Mouse (Mus musculus): ENCODE measurements around the gene Bbof1. TPM values are rescaled to one million over a fixed set of nuclear protein-coding genes. Genes with fewer than 3 reads are reported as not detected.

The Bbof1 gene
- 1.8 and 2.3 TPM in 2 replicates for polyA plus RNA-seq (2012; rRNA removed)

DNA sequence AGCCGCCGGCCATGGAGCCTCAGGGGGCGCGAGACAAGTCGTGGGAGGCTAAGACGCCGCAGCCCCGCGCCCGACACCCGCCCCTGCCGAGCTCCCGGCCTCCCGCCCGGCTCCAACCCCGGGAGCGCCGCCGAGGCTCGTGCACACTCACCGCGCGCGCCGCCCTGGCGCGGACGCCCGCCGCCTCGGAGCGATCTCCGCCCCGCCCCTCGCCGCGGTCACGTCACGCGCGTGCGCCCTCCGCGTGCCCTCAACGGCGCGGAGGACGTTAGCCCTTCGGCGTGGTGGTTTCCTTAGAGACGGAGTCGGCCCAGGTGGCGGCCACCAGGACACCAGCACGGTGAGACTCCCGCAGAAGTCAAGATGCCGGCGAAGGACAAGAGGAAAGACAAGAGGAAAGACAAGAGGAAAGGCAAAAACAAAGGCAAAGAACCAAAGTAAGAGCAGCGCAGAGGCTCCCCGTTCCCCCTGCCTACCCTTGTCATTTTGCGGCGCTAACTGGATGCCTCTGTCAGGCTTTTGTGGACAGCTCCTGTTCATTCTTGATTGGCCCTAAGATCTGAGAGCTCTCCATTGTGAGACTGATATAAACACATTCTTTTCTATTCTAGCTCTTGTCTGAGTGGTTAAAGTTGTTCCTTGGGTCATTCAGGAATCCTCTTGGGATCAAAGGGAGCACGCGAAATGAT lies at the start of gene Bbof1, which contains the start of gene Entpd5:
TSS of gene Bbof1 (plus strand) at position 253 of the 689 bp plus-strand sequence.
TSS of gene Entpd5 (minus strand) at position 211 of the 689 bp plus-strand sequence.
- DNase-seq (ENCODE audit: low spot score) = peak; percentile 88

DNA sequence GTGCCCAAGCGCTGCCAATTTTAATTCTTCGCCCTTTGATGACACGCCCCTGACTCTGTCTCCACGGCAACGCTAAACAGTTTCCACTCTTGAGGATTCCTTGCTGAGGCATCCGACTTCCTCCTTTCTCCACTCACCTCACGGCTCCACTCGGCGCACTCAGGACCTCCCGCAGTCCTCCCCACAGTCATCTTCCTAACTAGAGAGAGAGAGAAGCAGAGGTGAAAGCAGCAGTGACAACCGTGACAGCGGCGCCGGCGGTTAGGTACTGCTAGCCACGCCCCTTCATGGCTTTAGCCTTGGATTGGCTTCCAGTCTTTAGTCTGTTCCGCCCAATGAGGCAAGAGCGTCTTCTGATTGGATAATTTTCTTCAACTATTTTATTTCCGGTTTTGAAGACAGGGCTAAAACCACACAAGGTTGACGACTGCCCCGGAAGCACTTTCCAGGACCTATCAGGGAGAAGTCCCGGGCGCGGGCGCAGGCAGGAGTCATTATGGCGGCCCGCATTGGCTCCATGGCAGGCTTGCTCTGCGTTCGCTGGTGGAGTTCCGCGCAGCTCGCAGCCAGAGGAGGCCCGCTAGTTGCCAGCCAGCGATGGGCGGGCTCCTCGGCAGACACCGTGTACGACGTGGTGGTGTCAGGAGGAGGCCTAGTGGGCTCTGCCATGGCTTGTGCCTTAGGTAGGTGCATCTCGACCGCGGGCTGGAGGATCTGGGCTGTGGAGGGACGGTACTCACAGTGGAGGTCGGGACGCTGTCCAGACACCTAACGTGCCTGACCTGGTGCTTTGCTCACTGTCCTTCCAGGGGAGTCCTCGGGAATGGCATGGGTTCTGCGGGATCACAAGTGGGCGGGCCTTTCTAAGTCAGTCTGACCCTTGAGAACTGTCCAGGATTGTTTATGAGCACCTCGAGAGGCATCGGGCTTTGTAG lies 47.0 kb upstream of the Bbof1 start, which contains the start of the genes Coq6 and Fam161b:
TSS of gene Coq6 (plus strand) at position 103 of the 935 bp plus-strand sequence.
TSS of gene Fam161b (minus strand) at position 279 of the 935 bp plus-strand sequence.
- DNase-seq (ENCODE audit: low spot score) = peak; percentile 85

DNA sequence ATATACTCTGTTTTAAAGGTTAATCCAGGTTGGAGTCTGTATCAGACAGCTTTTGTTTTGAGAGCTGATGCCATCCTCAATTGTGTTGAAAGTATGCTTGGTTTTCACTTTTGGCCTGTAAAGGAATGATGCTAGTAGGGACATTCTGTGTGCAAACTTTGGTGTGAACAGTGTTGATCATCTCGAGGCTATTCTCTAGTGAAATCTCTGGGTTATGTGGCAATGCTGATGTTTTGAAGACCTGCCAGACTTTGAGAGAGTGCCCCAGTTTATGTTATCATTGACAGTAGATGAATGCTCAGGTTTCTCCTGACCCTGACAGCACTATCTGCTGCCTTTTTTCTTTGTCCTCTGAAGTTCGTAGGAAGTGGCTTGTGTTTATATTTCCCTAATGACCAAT lies 46.0 kb upstream of the Bbof1 start:
- DNase-seq (ENCODE audit: low spot score) = no peak

DNA sequence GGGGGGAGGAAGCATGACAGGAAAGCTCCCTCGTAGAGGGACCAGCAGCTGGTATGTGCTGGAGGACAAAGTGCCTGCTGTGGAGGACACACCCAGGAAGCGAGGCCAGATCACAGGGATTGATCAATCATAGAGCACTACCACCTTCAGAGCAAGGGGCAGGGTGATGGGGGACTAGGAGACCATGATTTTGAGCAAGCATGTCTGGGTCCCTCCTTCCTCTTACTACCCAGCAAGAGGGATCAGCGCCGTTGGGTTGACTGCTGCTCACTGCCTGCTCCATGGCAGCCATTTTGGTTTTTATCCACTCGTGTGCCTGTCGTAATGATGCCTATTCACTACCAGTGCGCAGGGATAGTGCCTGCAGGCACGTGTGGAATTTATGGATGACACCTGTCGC lies 44.6 kb upstream of the Bbof1 start:
- DNase-seq (ENCODE audit: low spot score) = no peak

DNA sequence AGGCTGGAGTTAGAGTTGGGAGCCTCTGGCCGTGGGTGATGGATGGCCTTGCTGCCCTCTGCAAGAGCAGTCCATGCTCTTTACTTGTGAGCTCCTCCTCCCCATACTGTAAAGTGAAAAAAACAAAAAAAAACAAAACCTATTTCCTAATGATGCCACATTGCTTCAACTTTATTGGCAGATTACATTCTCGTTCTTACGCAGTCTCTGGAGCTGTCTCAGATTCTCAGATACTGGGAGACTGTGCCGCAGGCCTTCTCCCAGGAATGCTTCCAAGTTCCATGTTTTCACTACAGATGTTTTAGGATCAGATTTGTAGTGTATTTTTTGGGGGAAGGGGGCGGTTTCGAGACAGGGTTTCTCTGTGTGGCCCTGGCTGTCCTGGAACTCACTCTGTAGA lies 43.7 kb upstream of the Bbof1 start:
- DNase-seq (ENCODE audit: low spot score) = no peak

DNA sequence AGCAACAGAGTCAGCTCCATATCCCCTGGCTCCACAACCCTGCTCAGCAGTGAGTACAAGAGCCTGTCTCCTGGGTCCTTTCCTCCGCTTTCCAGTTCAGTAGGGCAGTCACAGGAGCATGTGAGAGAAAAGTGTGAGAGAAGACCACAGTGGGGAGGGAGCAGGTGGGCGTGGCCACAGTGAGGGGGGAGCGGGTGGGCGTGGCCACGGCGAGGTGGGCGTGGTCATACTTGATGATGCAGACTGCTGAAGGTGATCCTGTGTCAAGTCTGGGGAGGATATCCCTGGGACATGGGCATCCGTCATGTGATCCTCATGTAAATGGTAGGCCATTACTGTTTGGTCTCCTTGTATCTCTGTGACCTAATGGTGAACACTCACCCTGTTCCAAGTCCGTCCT lies 41.9 kb upstream of the Bbof1 start:
- DNase-seq (ENCODE audit: low spot score) = no peak

DNA sequence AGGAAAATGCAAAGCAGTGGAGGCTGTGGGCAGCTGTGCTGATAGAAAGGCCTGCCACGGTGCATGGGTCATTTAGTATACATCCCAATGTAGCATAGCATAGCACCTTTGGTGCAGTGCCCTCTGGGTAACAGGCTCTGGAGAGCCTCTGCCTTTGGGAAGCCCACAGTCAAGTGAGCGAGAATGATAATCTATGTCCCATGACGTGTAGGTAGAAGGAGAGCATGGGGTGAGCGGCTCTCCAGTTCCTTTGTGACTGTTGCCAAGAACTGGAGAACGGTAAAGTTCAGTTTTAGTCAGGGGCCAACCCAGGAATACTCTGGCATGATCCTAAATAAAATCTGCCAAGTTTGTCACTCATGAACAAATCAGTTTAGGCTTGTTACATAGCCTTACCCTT lies 37.2 kb upstream of the Bbof1 start:
- no peak for DNase-seq (ENCODE audit: low spot score)

DNA sequence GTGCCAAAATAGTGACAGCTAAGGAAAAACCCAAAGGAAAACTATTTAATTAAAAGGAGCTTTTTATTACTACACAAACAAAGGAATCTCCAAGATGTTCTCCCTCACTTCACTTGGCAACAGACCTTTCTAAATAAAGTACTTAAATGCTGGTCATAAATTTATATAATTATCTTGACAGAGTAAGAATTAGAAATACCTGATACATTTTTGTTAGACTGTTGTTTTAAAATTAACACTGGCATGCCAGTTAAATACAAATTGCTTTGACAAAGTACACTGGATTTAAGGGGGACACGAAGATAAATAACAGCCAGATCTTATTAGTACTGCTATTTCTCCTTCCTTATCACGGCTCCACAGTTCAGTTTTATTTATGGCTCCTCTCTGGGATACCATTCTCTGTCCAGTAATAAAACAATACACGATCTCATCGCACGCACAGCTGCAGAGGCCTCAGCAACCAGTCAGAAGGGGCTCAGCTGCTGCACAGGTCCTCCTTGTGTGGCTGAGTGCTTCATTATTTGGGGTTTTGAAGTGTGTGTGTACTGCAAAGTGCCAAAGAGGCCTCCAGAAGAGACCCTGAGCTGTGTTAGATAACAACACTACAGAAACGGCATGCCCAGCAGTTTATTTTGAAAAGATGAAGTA lies 34.9 kb upstream of the Bbof1 start:
- DNase-seq (ENCODE audit: low spot score) = no peak

DNA sequence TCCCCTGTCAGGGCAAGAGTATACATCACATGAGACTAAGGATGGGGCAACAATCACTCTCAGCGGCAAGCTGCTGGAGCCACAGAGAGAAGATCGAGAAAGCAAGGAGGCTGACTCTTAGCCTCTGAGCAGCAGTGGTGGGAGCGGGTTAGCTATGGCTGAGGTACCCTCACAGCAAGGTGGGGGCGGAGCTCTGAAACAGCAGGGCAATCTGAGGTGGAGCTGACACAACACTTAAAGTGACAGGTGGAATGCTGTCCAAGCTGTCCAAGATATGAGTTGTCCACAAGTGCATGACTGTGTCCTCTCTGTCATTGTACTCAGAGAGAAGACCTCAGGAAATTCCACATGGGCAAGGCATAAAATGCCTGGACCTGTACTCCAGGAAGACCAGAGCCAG lies 26.5 kb upstream of the Bbof1 start:
- DNase-seq (ENCODE audit: low spot score) = no peak

DNA sequence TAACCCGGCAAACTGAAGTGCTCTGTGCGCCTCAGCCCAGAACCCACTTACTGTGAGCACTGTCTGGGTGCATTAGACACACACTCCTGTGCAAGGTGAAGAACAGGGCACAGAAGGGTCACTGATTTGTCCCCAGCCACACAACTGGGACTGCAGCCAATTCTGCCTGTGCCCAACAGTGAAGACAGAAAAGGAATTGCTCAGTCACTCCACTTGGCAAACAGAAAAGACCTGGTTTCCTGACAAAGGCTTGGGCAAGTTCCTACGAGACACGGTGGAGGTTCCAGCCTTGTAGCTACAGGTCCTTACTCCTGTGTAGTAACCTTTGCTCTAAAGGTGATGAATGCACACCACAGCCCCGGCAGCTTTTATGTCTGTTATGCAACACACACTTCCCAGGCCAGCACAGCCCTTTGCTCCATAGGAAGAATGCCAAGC lies 24.2 kb upstream of the Bbof1 start:
- no peak for DNase-seq (ENCODE audit: low spot score)

DNA sequence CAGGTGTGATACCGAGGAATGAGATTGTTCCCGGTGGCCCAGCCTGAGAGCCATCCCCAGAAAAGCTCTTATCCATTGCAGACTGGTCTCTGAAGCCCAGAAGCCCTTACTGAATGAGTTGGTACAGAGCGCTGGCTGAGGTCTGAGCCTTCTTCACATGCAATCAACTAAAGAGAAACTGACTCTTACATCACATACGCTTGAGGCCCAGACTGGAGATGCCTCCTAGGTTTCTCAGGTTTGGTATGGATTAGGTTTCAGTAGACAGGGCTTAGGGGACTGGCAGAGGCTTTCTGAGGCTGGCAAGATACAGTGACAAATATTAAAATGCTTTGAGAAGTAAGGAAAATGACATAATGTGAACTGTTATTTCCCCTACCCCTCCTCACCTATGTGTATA lies 23.5 kb upstream of the Bbof1 start:
- DNase-seq (ENCODE audit: low spot score) = no peak

DNA sequence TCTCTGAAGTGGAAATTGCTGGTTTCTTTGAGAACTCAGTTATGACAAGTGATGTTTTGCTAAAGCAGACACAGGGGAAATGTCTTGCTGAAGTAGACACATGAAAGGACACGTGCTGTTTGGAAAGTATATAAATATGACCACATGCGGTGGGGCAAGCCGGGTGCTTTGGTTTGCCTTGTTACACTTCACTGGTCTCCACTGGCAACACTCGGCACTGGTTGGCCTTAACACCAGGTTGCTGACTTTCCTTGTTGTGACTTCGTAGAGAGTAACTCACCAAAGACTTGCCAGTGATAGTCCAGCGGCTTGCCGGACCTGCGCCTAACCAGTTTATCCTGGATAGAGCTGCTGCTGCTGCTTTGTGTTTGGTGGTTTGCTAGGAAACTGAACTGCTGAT lies 20.8 kb upstream of the Bbof1 start:
- DNase-seq (ENCODE audit: low spot score) = no peak

DNA sequence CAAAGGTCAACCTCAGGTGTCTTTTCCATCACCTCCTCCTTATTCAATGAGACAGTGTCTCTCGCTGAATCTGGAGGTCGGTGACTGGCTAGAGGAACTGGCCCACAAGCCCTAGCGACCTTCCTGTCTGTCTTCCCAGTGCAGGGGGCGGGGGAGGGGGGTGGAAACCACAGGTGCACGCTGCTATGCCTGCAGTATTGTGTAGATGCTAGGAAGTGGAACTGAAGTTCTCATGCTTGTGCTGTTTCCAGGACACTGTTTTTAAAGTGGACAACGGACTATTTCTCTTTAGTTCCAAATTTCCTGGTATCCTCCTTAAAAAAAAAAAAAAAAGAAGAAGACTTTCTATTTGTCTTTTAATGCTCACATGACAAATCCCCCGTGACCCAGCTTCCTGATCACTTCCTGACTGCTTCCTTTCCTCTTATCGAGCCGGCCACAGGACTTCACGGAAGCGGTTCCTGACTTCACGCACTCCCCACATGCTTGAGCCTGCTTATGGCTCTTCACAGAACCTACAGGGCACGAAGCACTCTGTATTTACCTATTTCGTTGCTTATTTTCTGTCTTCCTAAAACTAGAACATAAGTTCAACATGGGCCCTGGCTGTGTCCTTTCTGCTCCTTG lies 20.0 kb upstream of the Bbof1 start:
- no peak for DNase-seq (ENCODE audit: low spot score)

DNA sequence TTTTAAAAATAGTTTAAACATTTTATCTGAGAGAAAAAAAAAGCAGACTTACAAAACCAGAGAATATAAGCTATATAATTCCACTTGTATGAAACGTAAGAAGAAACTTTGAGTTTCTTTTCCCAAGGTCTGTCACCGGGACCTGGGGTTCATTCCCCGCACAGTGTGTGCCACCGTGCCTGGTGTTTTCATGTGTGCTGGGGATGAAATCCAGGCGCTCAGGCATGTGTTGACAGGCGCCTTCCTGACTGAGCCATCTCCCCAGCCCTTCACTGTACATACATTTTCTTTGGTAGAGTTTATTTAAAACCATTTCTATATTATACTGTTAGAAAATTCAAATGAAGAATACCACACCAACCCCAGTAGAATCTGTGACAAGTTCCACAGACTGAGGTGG lies 18.5 kb upstream of the Bbof1 start:
- no peak for DNase-seq (ENCODE audit: low spot score)

DNA sequence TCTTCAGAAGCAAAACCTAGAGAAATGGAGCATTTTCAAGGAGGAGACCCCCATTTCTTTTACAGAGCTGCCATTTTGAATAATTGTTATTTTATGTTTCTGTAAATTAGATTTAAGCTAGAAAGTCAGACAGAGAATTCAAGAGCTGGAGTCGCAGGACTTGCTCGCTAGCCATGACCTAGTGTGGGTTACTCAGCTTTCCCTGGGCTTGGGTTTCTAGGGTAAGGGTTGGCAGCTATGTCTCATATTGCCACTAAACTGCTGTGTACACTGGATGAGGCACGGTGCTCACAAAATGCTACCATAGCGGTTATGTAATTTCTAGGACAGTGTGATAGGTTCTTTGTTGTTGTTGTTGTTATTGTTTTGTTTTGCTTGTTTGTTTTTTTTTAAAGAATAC lies 16.2 kb upstream of the Bbof1 start:
- DNase-seq (ENCODE audit: low spot score) = no peak

DNA sequence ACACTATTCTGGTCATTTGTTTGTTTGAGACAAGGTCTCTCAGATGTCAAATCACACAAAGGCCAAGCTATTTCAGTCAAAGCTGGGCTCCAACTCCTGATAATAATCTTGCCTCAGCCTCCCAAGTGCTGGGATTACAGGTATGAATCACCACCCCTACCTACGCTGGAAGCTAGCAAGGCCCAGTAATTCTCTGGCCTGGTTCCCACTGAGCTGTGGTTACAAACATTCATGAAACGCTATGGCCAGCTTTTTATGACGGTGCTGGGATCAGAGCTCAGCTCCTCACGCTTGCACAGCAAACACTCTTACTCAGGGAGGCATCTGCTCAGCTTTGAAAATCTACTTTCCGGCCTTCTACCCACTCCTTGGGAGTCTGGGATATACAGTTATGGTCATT lies 15.0 kb upstream of the Bbof1 start:
- DNase-seq (ENCODE audit: low spot score) = peak; percentile 14

DNA sequence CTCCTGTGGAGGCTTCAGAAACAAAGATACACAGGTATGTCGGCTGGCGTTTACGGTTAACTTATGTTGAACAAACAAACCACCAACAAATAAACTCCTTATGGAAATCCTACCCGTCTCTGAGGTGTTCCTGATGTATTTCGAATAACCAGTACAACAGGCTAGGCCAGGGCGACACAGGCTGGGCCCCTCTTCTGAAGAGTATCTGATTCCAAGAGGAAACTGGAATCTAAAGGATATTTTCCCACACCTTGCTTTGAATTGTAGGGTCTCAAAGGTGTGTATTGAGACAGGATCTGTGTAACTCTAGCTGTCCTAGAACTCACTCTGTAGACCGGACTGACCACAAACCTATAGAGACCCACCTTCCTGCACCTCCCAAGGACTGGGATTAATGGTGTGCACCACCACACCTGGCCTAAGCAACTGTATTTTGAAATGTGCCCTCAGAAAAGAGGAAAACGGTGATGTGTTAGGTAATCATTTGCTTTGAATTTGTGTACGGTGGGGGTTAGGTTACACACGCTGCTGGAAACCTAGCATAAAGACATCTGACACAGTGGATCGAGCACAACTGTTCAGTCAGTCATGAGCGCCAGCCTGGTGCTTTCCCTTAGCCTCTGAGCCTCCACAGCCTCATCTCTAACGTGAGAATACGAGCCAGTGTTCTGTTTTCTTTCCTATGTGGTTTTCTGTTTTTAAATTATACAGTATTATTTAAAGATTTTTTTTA lies 11.8 kb upstream of the Bbof1 start:
- no peak for DNase-seq (ENCODE audit: low spot score)

DNA sequence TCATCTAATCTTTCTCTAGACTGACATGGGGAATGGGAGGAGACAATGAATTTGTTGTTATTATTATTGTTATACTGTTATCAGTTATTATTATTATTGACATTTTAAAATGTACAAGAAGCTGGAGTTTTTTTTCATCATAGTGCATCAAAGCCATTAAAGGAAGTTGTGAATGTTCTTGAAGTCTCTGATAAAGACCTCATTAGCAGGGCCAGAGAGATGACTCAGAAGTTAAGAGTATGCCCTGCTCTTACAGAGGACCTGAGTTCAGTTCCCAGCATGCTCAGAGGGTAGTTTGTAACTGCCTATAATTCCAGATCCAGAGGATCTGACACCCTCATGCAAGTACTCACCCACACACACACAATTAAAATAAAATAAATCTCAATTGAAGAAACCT lies 11.2 kb upstream of the Bbof1 start:
- DNase-seq (ENCODE audit: low spot score) = no peak

DNA sequence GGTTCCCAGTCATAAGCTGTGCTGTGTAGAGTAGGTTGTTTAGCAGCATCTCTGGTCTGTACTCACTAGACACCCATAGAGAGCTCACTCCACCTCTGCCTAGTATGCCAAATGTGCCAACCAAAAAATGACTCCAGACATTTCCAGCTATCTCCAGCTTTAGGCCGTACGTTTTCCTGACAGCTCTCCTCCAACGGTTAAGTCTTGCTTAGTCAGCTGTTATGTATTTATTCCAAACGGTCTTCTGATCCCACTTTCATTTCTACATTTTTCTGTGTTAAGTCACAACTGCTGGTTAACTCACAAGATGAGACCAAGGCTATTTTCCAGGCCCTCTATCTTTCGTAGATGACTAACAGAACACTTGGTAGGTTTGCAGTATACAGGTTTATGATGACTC lies 10.2 kb upstream of the Bbof1 start:
- DNase-seq (ENCODE audit: low spot score) = no peak

DNA sequence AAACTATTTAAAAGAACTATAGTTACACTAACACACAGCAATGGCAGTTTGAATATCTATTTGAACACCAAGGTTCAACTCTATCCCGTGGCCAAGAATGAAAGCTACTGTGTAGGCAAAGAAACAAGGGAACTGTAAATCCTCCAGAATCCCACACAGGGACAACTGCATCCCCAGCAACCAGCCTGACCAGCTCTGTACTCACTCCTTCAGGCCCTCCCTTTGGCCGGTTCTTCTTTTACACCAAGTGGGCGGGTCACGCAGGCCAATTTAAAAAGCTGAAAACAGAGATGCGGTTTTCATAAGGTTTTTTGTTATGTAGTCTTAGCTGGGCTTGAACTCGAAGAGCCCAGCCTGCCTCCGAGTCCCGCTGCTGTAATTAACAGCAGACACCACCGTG lies 9.7 kb upstream of the Bbof1 start:
- DNase-seq (ENCODE audit: low spot score) = no peak

DNA sequence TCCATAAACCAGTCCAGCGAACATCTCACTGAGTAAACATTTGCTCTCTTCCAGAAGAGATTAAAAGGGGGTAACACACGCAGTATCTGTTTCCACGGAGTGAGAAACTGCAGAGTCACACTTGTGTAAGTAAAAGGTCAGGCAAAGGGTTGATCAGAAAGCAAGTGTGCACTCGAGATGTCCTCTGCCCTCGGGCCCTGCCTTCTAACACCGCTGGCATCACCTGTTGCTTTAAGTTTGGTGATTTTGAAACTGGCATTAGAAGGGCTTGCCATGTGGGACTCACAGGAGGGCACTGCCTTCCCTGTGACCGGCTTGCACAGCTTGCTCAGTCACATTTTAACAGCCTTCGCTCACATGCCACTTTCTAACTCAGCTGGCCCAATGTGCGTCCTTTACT lies 9.2 kb upstream of the Bbof1 start:
- DNase-seq (ENCODE audit: low spot score) = no peak
